Mouse (Mus musculus) thymus, adult 2 months (tissue): ENCODE results near the gene Tac4. TPM values are rescaled to one million over a fixed set of nuclear protein-coding genes. Genes with fewer than 3 reads are reported as not detected.

Experiments
- DNase-seq: peaks from one replicate; pipeline ENCODE4 v3.0.0; 2021
- H3K27ac ChIP-seq: fragments of 200-500 bp; 2 replicates; pipeline ENCODE4 v1.5.1; 2012; ENCODE audit warnings: low read length, control low read depth; ENCODE audit not compliant: control insufficient read depth, insufficient read depth
- H3K27me3 ChIP-seq: fragments of 200-500 bp; 2 replicates; pipeline ENCODE4 v1.6.1; 2012; ENCODE audit warnings: mild to moderate bottlenecking, low read length, moderate library complexity, mixed read lengths; ENCODE audit not compliant: control insufficient read depth, insufficient read depth
- H3K36me3 ChIP-seq: fragments of 200-500 bp; 2 replicates; pipeline ENCODE4 v1.6.1; 2012; ENCODE audit warnings: mild to moderate bottlenecking, low read length, moderate library complexity; ENCODE audit not compliant: control insufficient read depth, insufficient read depth
- H3K4me1 ChIP-seq: fragments of 200-500 bp; replicated peaks from 2 replicates; pipeline ENCODE4 v1.6.1; 2012; ENCODE audit warnings: low read length; ENCODE audit not compliant: control insufficient read depth, insufficient read depth
- H3K4me3 ChIP-seq: fragments of 200-500 bp; 2 replicates; pipeline ENCODE4 v1.5.1; 2012; ENCODE audit warnings: mild to moderate bottlenecking, low read length, control low read depth, moderate library complexity; ENCODE audit not compliant: control insufficient read depth, insufficient read depth
- CTCF ChIP-seq: fragments of 200-500 bp; IDR thresholded peaks from 2 replicates; pipeline ENCODE4 v1.5.1; 2012; ENCODE audit warnings: mild to moderate bottlenecking, control low read depth, low read length, moderate library complexity, borderline replicate concordance; ENCODE audit not compliant: control insufficient read depth, poor library complexity, insufficient read depth; ENCODE audit errors: extremely low read depth
- POLR2A ChIP-seq: fragments of 200-500 bp; IDR thresholded peaks from 2 replicates; pipeline ENCODE4 v1.6.1; 2012; ENCODE audit warnings: mild to moderate bottlenecking, low read length, control low read depth, moderate library complexity; ENCODE audit not compliant: control insufficient read depth, poor library complexity, insufficient read depth; ENCODE audit errors: extremely low read depth
- WGBS: fragments of 180-500 bp; shearing (Covaris S2); methylation state at CpG from one replicate; pipeline ENCODE4 v1.1.7; 2018; 5-methylcytosine and 5-hydroxymethylcytosine counted together
- polyA plus RNA-seq: library from polyadenylated mRNA; depleted of rRNA; stranded (reverse); fragments of >200 nt; gene quantifications from 2 replicates; pipeline ENCODE4 v1.2.3, GENCODE M21; 2012

Gene Tac4
- polyA plus RNA-seq, 1 experiment = 0.40 TPM

GRCm38 (mm10) chr11:95242653-95243052, 18.7 kb upstream of the Tac4 start:
- no peaks in the 10 kb centered on the region for H3K36me3 ChIP-seq
- no peaks in the 10 kb centered on the region for H3K4me1 ChIP-seq
- H3K4me3 ChIP-seq = no peak overlapping the region
- no peak for DNase-seq
- WGBS = 84% methylated on average over 6 of the region's 6 CpGs
- no peak for TF ChIP-seq CTCF
- TF ChIP-seq POLR2A = no peak
- H3K27ac ChIP-seq = no peak overlapping the region
- no peaks in the 10 kb centered on the region for H3K27me3 ChIP-seq

- H3K36me3 ChIP-seq = no peaks in the 10 kb centered on the region
- H3K27ac ChIP-seq = no peak overlapping the region
- no peak overlapping the region for H3K4me3 ChIP-seq
- H3K27me3 ChIP-seq = no peaks in the 10 kb centered on the region
- TF ChIP-seq CTCF (no peak), POLR2A (no peak)
- DNase-seq = no peak
- 89% methylated on average over 7 of the region's 7 CpGs for WGBS
- no peaks in the 10 kb centered on the region for H3K4me1 ChIP-seq
Measured at GRCm38 (mm10) chr11:95245456-95245855, 15.9 kb upstream of the Tac4 start.

- TF ChIP-seq POLR2A (no peak), CTCF (no peak)
- H3K27ac ChIP-seq = no peak overlapping the region
- no peak overlapping the region for H3K4me3 ChIP-seq
- no peaks in the 10 kb centered on the region for H3K36me3 ChIP-seq
- 92% methylated on average over 14 of the region's 14 CpGs for WGBS
- no peaks in the 10 kb centered on the region for H3K4me1 ChIP-seq
- DNase-seq = no peak
- H3K27me3 ChIP-seq = no peaks in the 10 kb centered on the region
Measured at GRCm38 (mm10) chr11:95247065-95247464, 14.3 kb upstream of the Tac4 start.

GRCm38 (mm10) chr11:95250110-95250509, 11.2 kb upstream of the Tac4 start:
- Histone ChIP-seq H3K27me3 (no peaks in the 10 kb centered on the region), H3K4me3 (no peak overlapping the region), H3K27ac (no peak overlapping the region), H3K36me3 (no peaks in the 10 kb centered on the region), H3K4me1 (peaks cover 5% of the 10 kb centered on the region)
- TF ChIP-seq POLR2A (no peak), CTCF (no peak)
- no peak for DNase-seq
- WGBS = 35% methylated on average over 10 of the region's 10 CpGs

- Histone ChIP-seq H3K4me1 (peaks cover 5% of the 10 kb centered on the region), H3K4me3 (no peak overlapping the region), H3K36me3 (no peaks in the 10 kb centered on the region), H3K27me3 (no peaks in the 10 kb centered on the region), H3K27ac (no peak overlapping the region)
- TF ChIP-seq CTCF = peak; percentile 91
- no peak for TF ChIP-seq POLR2A
- DNase-seq = peak; percentile 75
- 9% methylated on average over 11 of the region's 11 CpGs for WGBS
Measured at GRCm38 (mm10) chr11:95251295-95251694, 10.0 kb upstream of the Tac4 start.

GRCm38 (mm10) chr11:95252104-95252503, 9.2 kb upstream of the Tac4 start:
- WGBS = 93% methylated on average over 6 of the region's 6 CpGs
- DNase-seq = no peak
- TF ChIP-seq POLR2A (no peak), CTCF (no peak)
- H3K27me3 ChIP-seq = no peaks in the 10 kb centered on the region
- H3K4me3 ChIP-seq = no peak overlapping the region
- H3K4me1 ChIP-seq = peaks cover 5% of the 10 kb centered on the region
- no peak overlapping the region for H3K27ac ChIP-seq
- H3K36me3 ChIP-seq = no peaks in the 10 kb centered on the region

- Histone ChIP-seq H3K4me3 (no peak overlapping the region), H3K4me1 (peaks cover 11% of the 10 kb centered on the region), H3K27me3 (no peaks in the 10 kb centered on the region), H3K36me3 (no peaks in the 10 kb centered on the region), H3K27ac (no peak overlapping the region)
- 12% methylated on average over 8 of the region's 8 CpGs for WGBS
- no peak for DNase-seq
- no peak for TF ChIP-seq POLR2A
- TF ChIP-seq CTCF = no peak
Measured at GRCm38 (mm10) chr11:95254165-95254564, 7.2 kb upstream of the Tac4 start.
